Mouse (Mus musculus) intestine, embryonic 14.5 days (tissue): Measurements from ENCODE around the gene Gm5460. TPM values are rescaled to one million over a fixed set of nuclear protein-coding genes. Genes with fewer than 3 reads are reported as not detected.
A peak's percentile ranks its signal among the peaks of the same experiment; 100 is the strongest.

ENCODE experiments used
- ATAC-seq: fragments of 200-750 bp; cut with Nextera tagmentation; replicated peaks from 2 replicates; pipeline ENCODE4 v1.8.0; 2017; ENCODE audit warnings: low read depth, moderate number of reproducible peaks, moderate TSS enrichment, moderate library complexity; ENCODE audit not compliant: low FRiP score, low TSS enrichment
- DNase-seq: peaks from one replicate; pipeline ENCODE4 v3.0.0-alpha.2; 2018; ENCODE audit warnings: low spot score
- H3K27ac ChIP-seq: fragments of 300-500 bp; sonication (generic); 2 replicates; pipeline ENCODE4 v1.5.1; 2014; ENCODE audit warnings: low read depth, mild to moderate bottlenecking, control low read depth
- H3K27me3 ChIP-seq: fragments of 300-500 bp; sonication (generic); replicated peaks from 2 replicates; pipeline ENCODE4 v1.6.1; 2014; ENCODE audit warnings: low read length, control low read depth; ENCODE audit not compliant: control insufficient read depth, insufficient read depth
- H3K36me3 ChIP-seq: fragments of 300-500 bp; sonication (generic); 2 replicates; pipeline ENCODE4 v1.6.1; 2014; ENCODE audit warnings: low read length, control low read depth; ENCODE audit not compliant: control insufficient read depth, insufficient read depth
- H3K4me1 ChIP-seq: fragments of 300-500 bp; sonication (generic); replicated peaks from 2 replicates; pipeline ENCODE4 v1.6.1; 2014; ENCODE audit warnings: low read length, control low read depth, mixed read lengths; ENCODE audit not compliant: control insufficient read depth, insufficient read depth
- H3K4me2 ChIP-seq: fragments of 300-500 bp; sonication (generic); 2 replicates; pipeline ENCODE4 v1.6.1; 2014; ENCODE audit warnings: low read length
- H3K4me3 ChIP-seq: fragments of 300-500 bp; sonication (generic); 2 replicates; pipeline ENCODE4 v1.5.1; 2014; ENCODE audit warnings: low read depth, low read length, control low read depth, mixed read lengths
- H3K9ac ChIP-seq: fragments of 300-500 bp; sonication (generic); 2 replicates; pipeline ENCODE4 v1.6.1; 2014; ENCODE audit warnings: mild to moderate bottlenecking, low read length
- H3K9me3 ChIP-seq: fragments of 300-500 bp; sonication (generic); 2 replicates; pipeline ENCODE4 v1.6.1; 2016; ENCODE audit warnings: low read length, control low read depth; ENCODE audit not compliant: control insufficient read depth
- WGBS: fragments of 180-500 bp; shearing (Covaris S2); extraction: QIAGEN DNeasy Blood & Tissue Kit; methylation state at CpG from one replicate; pipeline ENCODE4 v1.1.7; 2014; 5-methylcytosine and 5-hydroxymethylcytosine counted together
- polyA plus RNA-seq: library from polyadenylated mRNA; unstranded; fragments of >200 nt; fragmentation: Nextera tagmentation; extraction: Ambion mirVana; gene quantifications from 2 replicates; pipeline ENCODE4 v1.2.1, GENCODE M21; 2014

Gm5460 gene
- polyA plus RNA-seq, 1 experiment from 2014 or later = not detected

DNA sequence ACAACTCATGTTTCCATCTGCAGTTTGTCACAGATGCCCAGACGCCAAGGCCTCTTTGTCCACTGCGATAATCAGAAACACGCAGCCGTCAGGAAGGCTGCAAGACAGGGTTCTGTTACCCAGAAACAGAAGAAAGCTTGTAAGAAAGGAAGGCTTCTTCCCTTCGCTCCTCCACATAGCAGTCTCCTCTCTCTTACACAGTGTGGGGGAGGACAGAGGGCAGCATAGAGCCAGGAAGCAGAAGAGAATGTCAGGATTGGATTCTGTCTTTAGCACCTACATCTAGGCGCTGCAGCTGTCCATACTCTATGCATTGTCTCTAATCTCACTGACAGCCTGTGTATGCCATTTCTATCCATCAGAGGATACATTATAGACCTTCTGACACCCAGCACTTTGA is 19.1 kb upstream of the Gm5460 start:
- ATAC-seq (no peak), DNase-seq (no peak)
- 30% methylated on average over 6 of the region's 6 CpGs for whole genome bisulfite sequencing
- Histone ChIP-seq H3K9ac (no peak overlapping the region), H3K4me1 (no peaks in the 10 kb centered on the region), H3K9me3 (no peaks in the 10 kb centered on the region), H3K27ac (no peak overlapping the region), H3K4me2 (no peak overlapping the region), H3K27me3 (no peaks in the 10 kb centered on the region), H3K4me3 (no peak overlapping the region), H3K36me3 (no peaks in the 10 kb centered on the region)

DNA sequence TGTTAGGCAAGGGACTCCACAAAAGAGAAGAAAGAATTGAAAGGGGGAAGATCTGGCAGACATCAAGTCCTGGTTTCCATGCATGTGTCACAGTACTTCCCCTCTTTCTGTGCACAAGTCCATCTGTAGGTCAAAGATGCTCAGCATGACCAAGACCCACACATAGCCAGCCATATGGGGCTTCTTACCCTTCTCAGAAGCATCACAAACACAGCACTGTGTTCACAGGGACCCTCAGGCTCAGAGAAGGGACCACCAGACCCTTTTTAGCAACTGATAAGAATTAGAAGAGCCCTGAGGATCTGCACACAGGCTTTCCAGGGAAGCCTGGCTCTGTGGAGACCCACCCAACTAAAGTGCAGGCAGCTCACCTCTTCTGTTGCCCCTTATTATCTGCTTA is 16.5 kb upstream of the Gm5460 start:
- no peak for ATAC-seq
- Histone ChIP-seq H3K9me3 (no peaks in the 10 kb centered on the region), H3K4me1 (no peaks in the 10 kb centered on the region), H3K4me2 (no peak overlapping the region), H3K4me3 (no peak overlapping the region), H3K27me3 (no peaks in the 10 kb centered on the region), H3K9ac (no peak overlapping the region), H3K27ac (no peak overlapping the region), H3K36me3 (no peaks in the 10 kb centered on the region)
- peak; percentile 40 for DNase-seq

DNA sequence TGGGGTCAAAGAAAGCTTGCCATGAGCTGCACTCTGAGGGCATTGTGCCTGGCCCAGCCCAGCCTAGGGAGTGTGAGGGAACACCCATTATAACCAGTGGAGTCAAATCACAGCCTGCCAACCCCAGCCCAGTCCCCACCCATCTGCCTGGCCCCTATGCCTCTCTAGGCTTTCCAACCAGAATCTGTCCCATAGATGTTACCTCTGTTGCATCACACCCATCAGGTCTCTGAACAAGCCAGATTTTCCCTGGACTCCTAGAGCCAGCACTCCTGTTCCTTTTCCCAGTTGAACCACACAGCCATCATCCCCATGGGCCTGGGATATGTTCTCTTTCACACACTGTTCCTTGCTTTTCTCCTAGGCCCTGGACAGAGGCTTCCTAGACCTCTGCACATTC is 15.1 kb upstream of the Gm5460 start:
- Histone ChIP-seq H3K9me3 (no peaks in the 10 kb centered on the region), H3K27me3 (no peaks in the 10 kb centered on the region), H3K27ac (no peak overlapping the region), H3K36me3 (no peaks in the 10 kb centered on the region), H3K4me1 (no peaks in the 10 kb centered on the region), H3K4me2 (no peak overlapping the region), H3K4me3 (no peak overlapping the region), H3K9ac (no peak overlapping the region)
- DNase-seq = no peak
- no peak for ATAC-seq

GRCm38 (mm10) chr14:34002358-34002757 is 14.2 kb upstream of the Gm5460 start:
- ATAC-seq = no peak
- WGBS = 79% methylated on average over 5 of the region's 5 CpGs

GRCm38 (mm10) chr14:34015063-34015462 is 1.5 kb upstream of the Gm5460 start, which contains the start of gene Gm30083:
Gene Gm30083 (minus strand): TSS chr14:34015182.
- Histone ChIP-seq H3K4me3 (no peak within 1 kb of the TSS), H3K4me1 (no peaks in the 10 kb centered on the region), H3K36me3 (no peaks in the 10 kb centered on the region), H3K4me2 (no peak within 1 kb of the TSS), H3K9ac (no peak within 1 kb of the TSS), H3K27me3 (no peaks in the 10 kb centered on the region), H3K27ac (no peak within 1 kb of the TSS), H3K9me3 (no peaks in the 10 kb centered on the region)
- 90% methylated on average over 3 of the region's 3 CpGs for WGBS
- DNase-seq (peak; percentile 7), ATAC-seq (no peak)

More at GRCm38 (mm10) chr14:34002358-34002757, 14.2 kb upstream of the Gm5460 start:
- DNase-seq = peak; percentile 20
- Histone ChIP-seq H3K9ac (no peak overlapping the region), H3K4me2 (no peak overlapping the region), H3K9me3 (no peaks in the 10 kb centered on the region), H3K4me3 (no peak overlapping the region), H3K27ac (no peak overlapping the region), H3K27me3 (no peaks in the 10 kb centered on the region), H3K4me1 (no peaks in the 10 kb centered on the region), H3K36me3 (no peaks in the 10 kb centered on the region)

GRCm38 (mm10) chr14:34016938-34017337 is 380 bp downstream of the Gm5460 start:
- H3K27ac ChIP-seq = no peak overlapping the region
- no peak for DNase-seq
- H3K4me3 ChIP-seq = no peak overlapping the region
- no peaks in the 10 kb centered on the region for H3K4me1 ChIP-seq
- ATAC-seq = no peak
- H3K36me3 ChIP-seq = no peaks in the 10 kb centered on the region
- H3K9me3 ChIP-seq = no peaks in the 10 kb centered on the region
- no peaks in the 10 kb centered on the region for H3K27me3 ChIP-seq
- H3K9ac ChIP-seq = no peak overlapping the region
- no peak overlapping the region for H3K4me2 ChIP-seq
- WGBS = 84% methylated on average over 2 of the region's 2 CpGs

- WGBS = 51% methylated on average over 2 of the region's 2 CpGs
Observed at GRCm38 (mm10) chr14:34026710-34027109, 10.2 kb downstream of the Gm5460 start.

DNA sequence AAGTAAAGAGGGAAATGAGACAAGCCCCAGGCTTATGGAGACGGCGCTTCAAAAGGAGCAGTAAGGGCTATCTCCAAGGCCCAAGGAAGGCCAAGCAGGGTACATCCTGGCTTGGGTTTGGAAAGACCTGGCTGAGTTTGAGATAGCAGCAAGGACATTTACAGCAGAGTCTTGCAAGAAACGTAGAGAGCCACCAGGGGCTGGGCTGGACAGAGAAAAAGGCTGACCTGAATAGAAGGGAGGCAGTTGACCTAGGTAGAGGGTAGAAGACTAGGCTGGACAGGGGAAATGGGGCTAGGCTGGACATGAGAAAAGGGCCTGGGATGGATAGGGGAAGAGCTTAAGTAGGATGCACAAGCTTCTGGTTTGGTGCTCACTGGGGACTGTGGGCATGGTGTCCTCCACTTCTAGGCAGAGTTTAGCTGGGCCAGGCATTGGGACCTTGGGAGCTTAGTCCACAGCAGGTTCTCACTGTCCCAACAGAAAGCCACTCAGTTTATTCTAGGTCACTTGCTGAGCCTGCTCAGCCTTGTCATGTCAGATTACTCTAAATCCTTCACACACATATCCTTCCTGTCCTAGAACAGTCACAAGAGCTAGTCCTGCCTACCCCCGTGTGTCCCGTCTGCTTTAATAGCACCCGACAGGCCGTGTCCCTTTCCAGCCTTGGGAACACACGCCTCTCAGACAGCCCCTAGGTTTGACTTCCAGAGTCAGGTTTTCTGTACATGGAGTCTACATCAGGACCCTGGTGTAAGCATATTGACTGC is 17.5 kb downstream of the Gm5460 start:
- Histone ChIP-seq H3K9me3 (no peaks in the 10 kb centered on the region), H3K27ac (no peak overlapping the region), H3K36me3 (no peaks in the 10 kb centered on the region), H3K4me2 (no peak overlapping the region), H3K4me3 (no peak overlapping the region), H3K9ac (no peak overlapping the region), H3K27me3 (no peaks in the 10 kb centered on the region), H3K4me1 (no peaks in the 10 kb centered on the region)
- WGBS = 84% methylated on average over 8 of the region's 8 CpGs
- DNase-seq (no peak), ATAC-seq (no peak)

More at GRCm38 (mm10) chr14:34026710-34027109, 10.2 kb downstream of the Gm5460 start:
- no peak overlapping the region for H3K9ac ChIP-seq
- H3K4me3 ChIP-seq = no peak overlapping the region
- no peak for DNase-seq
- H3K4me1 ChIP-seq = no peaks in the 10 kb centered on the region
- H3K9me3 ChIP-seq = peaks cover 6% of the 10 kb centered on the region; the same call in 1 of the 2 replicates
- no peak overlapping the region for H3K27ac ChIP-seq
- H3K4me2 ChIP-seq = no peak overlapping the region
- ATAC-seq = no peak
- H3K36me3 ChIP-seq = no peaks in the 10 kb centered on the region
- H3K27me3 ChIP-seq = no peaks in the 10 kb centered on the region

GRCm38 (mm10) chr14:34041241-34041640 is 24.7 kb downstream of the Gm5460 start:
- Histone ChIP-seq H3K27ac (no peak overlapping the region), H3K4me2 (no peak overlapping the region), H3K4me3 (no peak overlapping the region), H3K27me3 (no peaks in the 10 kb centered on the region), H3K9ac (no peak overlapping the region), H3K36me3 (no peaks in the 10 kb centered on the region), H3K4me1 (no peaks in the 10 kb centered on the region), H3K9me3 (no peaks in the 10 kb centered on the region)
- DNase-seq (no peak), ATAC-seq (no peak)
- 83% methylated on average over 4 of the region's 4 CpGs for WGBS
